Mouse (Mus musculus) B cell, adult (primary cell): ENCODE measurements around the gene Olfr796. TPM values are rescaled to one million over a fixed set of nuclear protein-coding genes. Genes with fewer than 3 reads are reported as not detected.

ENCODE experiments used
- total RNA-seq: library from RNA; stranded (reverse); gene quantifications from 4 replicates; pipeline ENCODE4 v1.2.4, GENCODE M21; 2023; ENCODE audit not compliant: inconsistent age

Gene Olfr796
- not detected in 4 replicates for total RNA-seq

DNA sequence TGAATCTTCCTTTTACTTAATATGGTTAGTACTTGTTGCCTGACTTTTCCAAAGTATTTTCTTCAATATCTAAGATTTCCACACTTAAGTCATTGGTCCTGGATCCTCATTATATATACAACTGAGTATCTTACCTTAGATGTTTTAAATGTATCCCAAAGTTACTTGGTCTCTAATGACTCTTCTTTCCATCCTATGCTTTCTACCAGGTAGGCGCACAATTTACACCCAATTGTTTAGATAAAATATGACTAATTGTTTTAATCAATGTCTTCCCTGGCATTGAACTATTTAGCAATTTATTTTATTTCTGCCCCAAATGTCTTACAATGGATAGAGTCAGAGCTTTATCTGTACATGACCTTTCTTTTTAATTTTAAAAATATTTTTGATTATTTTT, at the start of gene Olfr796:
TSS of gene Olfr796 (minus strand) at position 101 of the 400 bp plus-strand sequence.

DNA sequence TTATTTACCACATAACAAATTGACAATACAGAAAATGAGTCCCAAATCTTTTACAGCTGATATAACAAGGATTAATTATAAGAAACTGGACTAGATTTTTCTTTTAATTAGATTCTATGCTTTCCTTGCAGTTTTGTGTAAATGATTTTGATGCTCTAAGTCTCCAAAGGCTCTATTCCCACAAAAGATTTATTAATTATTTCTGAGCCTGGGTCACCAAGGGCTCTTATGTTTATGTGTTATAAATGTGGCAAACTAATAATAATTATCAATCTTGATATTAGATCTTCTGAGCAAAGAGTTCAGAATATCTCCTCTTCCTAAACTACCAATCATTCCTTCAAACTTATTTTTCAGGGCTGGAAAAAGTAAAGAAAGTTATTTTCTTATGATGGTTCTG, 45.0 kb upstream of the Olfr796 start, which contains the start of gene Olfr800:
TSS of gene Olfr800 (plus strand) at position 301 of the 400 bp plus-strand sequence.

DNA sequence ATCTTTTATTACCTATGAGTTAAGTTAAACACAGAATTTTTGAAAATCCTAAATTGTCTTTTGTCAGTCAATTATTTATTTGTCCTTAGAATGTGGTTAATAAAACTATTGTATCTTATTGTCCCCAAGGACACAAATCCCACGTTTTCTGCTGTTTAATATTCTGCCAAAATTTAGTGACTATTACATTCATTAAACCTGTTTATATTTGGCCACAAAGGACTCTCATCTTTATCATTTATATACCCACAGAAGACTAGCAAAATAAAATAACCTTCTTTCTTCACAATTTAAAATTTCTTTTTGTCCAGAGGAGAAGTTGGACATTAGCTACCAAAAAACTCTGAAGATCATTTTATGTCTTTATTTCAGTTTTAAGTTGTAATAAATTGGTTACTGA, 24.8 kb upstream of the Olfr796 start, which contains the start of gene Olfr799:
TSS of gene Olfr799 (plus strand) at position 301 of the 400 bp plus-strand sequence.

DNA sequence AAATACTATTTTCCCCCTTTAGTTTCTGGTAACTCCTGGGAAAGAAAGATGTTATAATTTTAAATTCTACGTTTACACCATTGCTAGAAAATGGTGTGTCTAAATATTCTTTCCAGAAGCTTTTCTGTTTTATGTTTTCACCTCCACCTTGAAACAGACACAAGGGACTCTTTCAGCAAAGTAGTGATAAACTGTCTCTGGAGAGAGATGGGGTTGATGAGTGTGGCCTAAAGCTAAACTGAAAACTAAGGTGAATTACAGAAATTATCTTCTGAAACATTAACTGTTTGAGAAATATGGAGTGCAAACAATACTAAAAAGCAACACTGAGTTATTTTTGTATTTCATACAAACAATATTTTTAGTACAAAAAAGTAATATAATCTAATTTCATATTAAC, 15.5 kb upstream of the Olfr796 start, which contains the start of gene Olfr798:
TSS of gene Olfr798 (minus strand) at position 101 of the 400 bp plus-strand sequence.

DNA sequence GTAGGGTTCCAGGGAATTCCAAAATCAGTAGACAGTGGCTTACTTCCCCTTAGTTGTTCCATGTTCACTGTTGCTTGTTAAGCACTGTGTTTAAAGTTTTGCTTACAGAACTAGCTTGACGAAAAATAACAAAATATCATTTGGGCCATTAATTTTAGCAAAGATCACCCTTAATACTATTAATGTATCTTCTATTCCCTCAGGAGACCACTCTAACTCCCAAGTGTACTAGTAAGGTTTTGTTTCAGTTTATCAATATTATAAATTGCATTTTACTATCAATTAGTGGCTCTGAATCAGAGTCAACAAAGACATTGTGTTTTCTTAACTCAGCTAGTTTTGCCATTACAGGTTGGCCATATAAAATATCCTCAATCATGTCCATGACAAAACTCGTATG, 45.0 kb downstream of the Olfr796 start, which contains the start of gene Olfr794:
TSS of gene Olfr794 (plus strand) at position 301 of the 400 bp plus-strand sequence.

Other genes with a start within 250 kb of the Olfr796 start
- 0.15 to 0.16 TPM in 2 of 4 replicates, not detected in the others for gene Olfr784, start 228.5 kb downstream of the Olfr796 start, total RNA-seq
- gene Olfr785, start 207.1 kb downstream of the Olfr796 start, total RNA-seq: not detected in 4 replicates
- gene Olfr786, start 185.3 kb downstream of the Olfr796 start, total RNA-seq: not detected in 4 replicates
- not detected in 4 replicates for gene Olfr787, start 150.7 kb downstream of the Olfr796 start, total RNA-seq
- not detected in 4 replicates for gene Olfr788, start 141.6 kb downstream of the Olfr796 start, total RNA-seq
- gene Olfr789, start 127.8 kb downstream of the Olfr796 start, total RNA-seq: not detected in 4 replicates
- not detected in 4 replicates for gene Olfr790, start 114.1 kb downstream of the Olfr796 start, total RNA-seq
- gene Olfr791, start 90.8 kb downstream of the Olfr796 start, total RNA-seq: not detected in 4 replicates
- not detected in 4 replicates for gene Olfr792, start 73.4 kb downstream of the Olfr796 start, total RNA-seq
- gene Olfr794, start 44.9 kb downstream of the Olfr796 start, total RNA-seq: not detected in 4 replicates
- gene Olfr798, start 15.4 kb upstream of the Olfr796 start, total RNA-seq: not detected in 4 replicates
- gene Olfr799, start 24.9 kb upstream of the Olfr796 start, total RNA-seq: not detected in 4 replicates
- gene Olfr800, start 45.1 kb upstream of the Olfr796 start, total RNA-seq: not detected in 4 replicates
- not detected in 4 replicates for gene Olfr801, start 61.3 kb upstream of the Olfr796 start, total RNA-seq
- not detected in 4 replicates for gene Olfr802, start 75.6 kb upstream of the Olfr796 start, total RNA-seq
- gene Olfr803, start 81.7 kb upstream of the Olfr796 start, total RNA-seq: not detected in 4 replicates
- not detected in 4 replicates for gene Olfr804, start 90.6 kb upstream of the Olfr796 start, total RNA-seq
- gene Olfr805, start 116.8 kb upstream of the Olfr796 start, total RNA-seq: not detected in 4 replicates
- gene Olfr806, start 129.4 kb upstream of the Olfr796 start, total RNA-seq: not detected in 4 replicates
- not detected in 4 replicates for gene Olfr807, start 145.2 kb upstream of the Olfr796 start, total RNA-seq
- gene Olfr808, start 152.9 kb upstream of the Olfr796 start, total RNA-seq: not detected in 4 replicates
- not detected in 4 replicates for gene Olfr809, start 162.1 kb upstream of the Olfr796 start, total RNA-seq
- gene Olfr810, start 182.3 kb upstream of the Olfr796 start, total RNA-seq: not detected in 4 replicates
- not detected in 4 replicates for gene Olfr811, start 191.8 kb upstream of the Olfr796 start, total RNA-seq
- not detected in 4 replicates for gene Olfr812, start 233.5 kb upstream of the Olfr796 start, total RNA-seq
- gene Olfr813, start 242.8 kb upstream of the Olfr796 start, total RNA-seq: not detected in 4 replicates